Mouse (Mus musculus) left cerebral cortex, adult 2 months (tissue): ENCODE results near the gene Col6a2. TPM values are rescaled to one million over a fixed set of nuclear protein-coding genes. Genes with fewer than 3 reads are reported as not detected.

ENCODE experiments used
- DNase-seq, 2 experiments: peaks; one replicate each; pipeline ENCODE4 v3.0.0; 2021 to 2022; ENCODE audit warnings: low spot score in 2 of 2, mixed read lengths in 1 of 2; ENCODE audit errors: extremely low spot score in 1 of 2
- H3K27ac ChIP-seq: fragments of 200-600 bp; 2 replicates; pipeline ENCODE4 v1.8.1; 2022
- H3K4me3 ChIP-seq: fragments of 200-600 bp; 2 replicates; pipeline ENCODE4 v1.8.1; 2022
- CTCF ChIP-seq: fragments of 200-600 bp; IDR thresholded peaks from 2 replicates; pipeline ENCODE4 v1.8.1; 2022; ENCODE audit warnings: antibody characterized with exemption, mild to moderate bottlenecking, moderate library complexity
- intact Hi-C: fragments of 180-260 bp; cut with DNase I; formaldehyde crosslinking; loops from one replicate; pipeline ENCODE4 v1.15.1; 2025
- total RNA-seq, 2 experiments: library from RNA; stranded (reverse); gene quantifications; 2 replicates each; pipeline ENCODE4 v1.2.3; 2021

The Col6a2 gene
- total RNA-seq, 2 experiments from 2014 or later, result 9.1 to 9.5 TPM

- no peak for TF ChIP-seq CTCF
- H3K4me3 ChIP-seq, result no peak within 1 kb of the TSS
- no peak for DNase-seq
- intact Hi-C loops, result no loop called here
- H3K27ac ChIP-seq, result no peak within 1 kb of the TSS
These were observed 48.1 kb downstream of the Col6a2 start, which contains the start of gene Ftcd for GRCm38 (mm10) chr10:76575374-76575773. Gene Ftcd, plus strand, starts transcription at chr10:76575648.

- intact Hi-C loops, result no loop called here
- no peak for DNase-seq
- TF ChIP-seq CTCF, result no peak
These were observed 51.3 kb downstream of the Col6a2 start for GRCm38 (mm10) chr10:76572151-76572550.

GRCm38 (mm10) chr10:76571070-76571469 lies 52.4 kb downstream of the Col6a2 start:
- H3K27ac ChIP-seq, result no peak overlapping the region
- H3K4me3 ChIP-seq, result no peak overlapping the region
- DNase-seq, result no peak
- intact Hi-C loops, result no loop called here
- TF ChIP-seq CTCF, result no peak

More at GRCm38 (mm10) chr10:76572151-76572550, 51.3 kb downstream of the Col6a2 start:
- H3K27ac ChIP-seq, result no peak overlapping the region
- no peak overlapping the region for H3K4me3 ChIP-seq

- TF ChIP-seq CTCF, result no peak
- Histone ChIP-seq H3K4me3 (no peak overlapping the region), H3K27ac (no peak overlapping the region)
- intact Hi-C loops, result no loop called here
- no peak for DNase-seq
These were observed 53.3 kb downstream of the Col6a2 start for GRCm38 (mm10) chr10:76569996-76570685.

GRCm38 (mm10) chr10:76561972-76562371 lies 61.5 kb downstream of the Col6a2 start, which contains the start of gene Spatc1l:
Gene Spatc1l, plus strand, starts transcription at chr10:76562272.
- intact Hi-C loops, result no loop called here
- Histone ChIP-seq H3K4me3 (no peak within 1 kb of the TSS), H3K27ac (no peak within 1 kb of the TSS)
- no peak for DNase-seq
- TF ChIP-seq CTCF, result no peak

GRCm38 (mm10) chr10:76554061-76554460 lies 69.4 kb downstream of the Col6a2 start:
- Histone ChIP-seq H3K4me3 (no peak overlapping the region), H3K27ac (no peak overlapping the region)
- DNase-seq, result no peak
- no peak for TF ChIP-seq CTCF
- intact Hi-C loops, result loop anchor here (5.0 kb wide), 1 partner anchor 178 kb away; no protein-coding TSS in a partner anchor

- Histone ChIP-seq H3K4me3 (no peak overlapping the region), H3K27ac (no peak overlapping the region)
- no peak for TF ChIP-seq CTCF
- DNase-seq, result no peak
- intact Hi-C loops, result loop anchor here (5.0 kb wide), 1 partner anchor 181 kb away; no protein-coding TSS in a partner anchor
These were observed 71.9 kb downstream of the Col6a2 start for GRCm38 (mm10) chr10:76551556-76551955.

- no peak for DNase-seq
- no peak overlapping the region for H3K4me3 ChIP-seq
- intact Hi-C loops, result loop anchor here (5.0 kb wide), 1 partner anchor 182 kb away; no protein-coding TSS in a partner anchor
- H3K27ac ChIP-seq, result no peak overlapping the region
- TF ChIP-seq CTCF, result peak; percentile 44
These were observed 73.0 kb downstream of the Col6a2 start for GRCm38 (mm10) chr10:76550458-76550857.

- no peak for DNase-seq
- no peak overlapping the region for H3K4me3 ChIP-seq
- TF ChIP-seq CTCF, result no peak
- intact Hi-C loops, result no loop called here
- no peak overlapping the region for H3K27ac ChIP-seq
These were observed 75.2 kb downstream of the Col6a2 start for GRCm38 (mm10) chr10:76548218-76548617.

- DNase-seq, result no peak
- H3K4me3 ChIP-seq, result no peak overlapping the region
- intact Hi-C loops, result no loop called here
- no peak overlapping the region for H3K27ac ChIP-seq
- no peak for TF ChIP-seq CTCF
These were observed 76.9 kb downstream of the Col6a2 start for GRCm38 (mm10) chr10:76546566-76546965.

Other genes starting within 250 kb of the Col6a2 start
- not detected for gene AC141477.1, start 183.2 kb downstream of the Col6a2 start, total RNA-seq
- 10 to 100 TPM; 22.8 to 26.6 TPM for gene Pcnt, start 180.8 kb downstream of the Col6a2 start, total RNA-seq
- gene 2610028H24Rik, start 174.5 kb downstream of the Col6a2 start, total RNA-seq, result not detected
- gene Mcm3ap, start 154.7 kb downstream of the Col6a2 start, total RNA-seq, result 10 to 100 TPM; 48.4 to 49.0 TPM
- gene Ybey, start 154.5 kb downstream of the Col6a2 start, total RNA-seq, result 1 to 10 TPM; 4.2 to 4.5 TPM
- 10 to 100 TPM; 38.8 to 44.1 TPM for gene Lss, start 92.0 kb downstream of the Col6a2 start, total RNA-seq
- gene Spatc1l, start 61.4 kb downstream of the Col6a2 start, total RNA-seq, result not detected
- gene Ftcd, start 48.0 kb downstream of the Col6a2 start, total RNA-seq, result not detected
- gene Col6a1, start 102.5 kb upstream of the Col6a2 start, total RNA-seq, result 10 to 100 TPM; 37.5 to 51.9 TPM